Mouse (Mus musculus): Measurements from ENCODE around the gene Armh3. TPM values are rescaled to one million over a fixed set of nuclear protein-coding genes. Genes with fewer than 3 reads are reported as not detected.
"Not testable (repeated sequence)": the region's sequence is repeated elsewhere in the genome, so short reads cannot be mapped to it uniquely, and the experiment has no call there.

Gene Armh3
- total RNA-seq, 2 experiments from 2014 or later = 12.5 to 15.0 TPM

DNA sequence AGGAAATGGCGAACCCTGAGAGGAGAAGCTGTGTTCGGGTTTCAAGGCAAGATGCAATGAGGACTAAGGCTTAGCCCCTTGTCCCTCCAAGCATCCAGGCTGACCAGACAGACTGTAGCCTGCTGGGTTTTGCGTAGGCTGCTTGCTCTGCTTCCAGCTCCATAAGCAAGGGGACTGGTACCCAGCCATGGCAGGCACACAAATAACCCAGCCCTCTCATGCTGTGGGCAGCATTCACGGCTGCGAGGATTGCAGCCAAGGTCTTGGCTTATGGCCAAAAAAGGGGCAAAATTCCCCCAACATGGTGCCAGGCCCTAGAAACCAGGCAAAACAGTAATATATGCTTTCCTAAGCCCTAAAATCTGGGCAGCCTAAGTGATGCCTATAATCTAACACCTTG lies 176.5 kb downstream of the Armh3 start:
- DNase-seq = no peak

DNA sequence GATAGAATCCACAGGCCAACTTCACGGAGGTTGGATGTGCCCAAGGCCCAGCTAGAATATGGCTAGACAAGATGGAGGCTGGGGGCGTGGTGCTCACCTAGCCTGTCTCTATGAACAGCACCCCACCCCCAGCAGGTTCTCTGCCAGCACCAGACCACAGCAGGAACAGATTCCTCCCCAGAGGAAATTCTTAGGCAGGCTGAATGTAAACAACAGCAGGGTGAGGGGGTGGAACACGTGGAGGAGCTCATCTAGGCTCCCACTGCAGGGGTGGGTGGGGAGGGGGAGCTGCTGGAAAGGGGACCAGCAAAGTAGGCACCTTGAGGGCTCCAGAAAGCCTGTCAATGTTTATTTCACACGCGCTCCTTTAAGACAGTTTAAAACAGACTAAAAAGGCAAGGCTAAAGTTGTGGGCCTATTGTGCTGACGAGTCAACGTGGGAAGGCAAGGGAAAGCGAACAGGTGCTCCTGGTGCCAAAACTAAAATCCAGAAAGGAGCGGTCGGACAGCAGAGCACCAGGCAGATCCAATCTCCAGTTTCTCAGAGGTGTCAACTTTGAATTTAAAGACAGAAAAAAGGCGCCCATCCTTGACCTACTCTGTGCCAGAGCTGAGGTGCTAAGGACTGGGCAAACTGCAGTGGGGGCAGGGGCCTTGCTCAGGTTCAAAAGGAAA lies 180.3 kb downstream of the Armh3 start:
- DNase-seq = no peak

DNA sequence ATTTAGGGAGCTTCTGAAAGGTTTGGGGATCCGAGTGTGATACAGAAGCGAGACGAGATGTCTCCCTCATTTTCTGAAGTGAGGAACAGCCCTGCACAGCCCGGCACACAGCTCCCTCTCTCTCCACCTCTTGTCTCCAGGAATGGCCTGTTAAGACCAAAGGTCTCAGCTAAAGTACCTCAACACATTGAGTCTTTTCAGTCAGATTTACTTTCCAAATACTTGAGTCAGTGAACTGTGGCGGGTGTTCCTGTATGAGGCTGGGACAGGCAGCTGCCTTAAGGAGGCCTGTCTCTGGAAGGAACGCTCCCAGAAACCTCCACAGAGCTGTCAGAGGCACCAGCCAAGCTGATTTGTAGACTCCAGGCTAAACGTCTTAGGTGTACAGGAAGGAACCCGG lies 181.6 kb downstream of the Armh3 start:
- DNase-seq = no peak

DNA sequence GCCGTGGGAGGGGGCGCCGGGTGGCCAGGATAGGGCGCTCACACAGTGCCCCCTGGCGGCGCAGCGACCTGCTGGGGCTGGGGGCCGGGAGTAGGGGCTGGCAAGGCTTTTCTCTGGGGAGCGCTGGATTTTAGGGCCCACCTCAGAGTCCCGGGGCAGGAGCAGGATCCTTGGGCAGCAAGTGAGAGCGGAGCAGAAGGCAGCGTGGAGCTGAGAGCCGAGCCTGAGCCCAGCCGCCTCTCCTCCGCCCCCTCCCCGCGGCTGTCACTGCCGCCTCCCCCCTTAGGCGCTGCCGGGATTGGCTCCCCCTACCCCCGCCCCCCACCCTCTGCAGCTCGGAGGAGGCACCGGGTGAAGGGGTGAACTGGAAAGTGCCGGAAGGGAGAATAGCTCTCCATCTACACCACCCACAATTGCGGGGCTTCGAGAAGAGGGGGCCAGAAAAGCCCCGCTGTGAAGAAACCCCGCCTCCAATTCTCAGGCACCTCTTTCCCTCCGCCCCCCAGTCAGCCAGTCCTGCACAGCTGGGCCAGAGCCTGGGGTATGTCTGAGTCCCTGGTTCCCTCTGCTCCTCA lies 182.4 kb downstream of the Armh3 start, which contains the start of gene Kcnip2:
Kcnip2 (minus strand) TSS at position 231 of the 575 bp plus-strand sequence.
- peak; percentile 44 for DNase-seq

DNA sequence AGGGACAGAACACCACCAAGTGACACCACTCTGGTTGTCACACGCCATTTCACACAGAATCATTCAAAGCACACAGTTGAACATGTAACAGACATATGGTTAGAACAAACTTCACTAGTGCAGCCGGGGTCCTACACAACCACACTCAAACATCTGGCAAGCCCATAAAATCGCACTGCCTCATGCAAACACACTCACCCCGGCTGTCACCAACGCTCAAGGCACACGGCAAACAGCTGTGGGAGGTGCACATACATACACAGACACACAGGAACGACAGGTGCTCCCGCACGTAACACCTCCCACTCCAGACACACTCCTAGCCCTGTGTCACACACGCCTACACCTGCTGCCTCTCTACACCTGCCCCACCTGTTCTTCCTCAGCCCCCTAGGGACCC lies 183.1 kb downstream of the Armh3 start:
- DNase-seq = no peak

DNA sequence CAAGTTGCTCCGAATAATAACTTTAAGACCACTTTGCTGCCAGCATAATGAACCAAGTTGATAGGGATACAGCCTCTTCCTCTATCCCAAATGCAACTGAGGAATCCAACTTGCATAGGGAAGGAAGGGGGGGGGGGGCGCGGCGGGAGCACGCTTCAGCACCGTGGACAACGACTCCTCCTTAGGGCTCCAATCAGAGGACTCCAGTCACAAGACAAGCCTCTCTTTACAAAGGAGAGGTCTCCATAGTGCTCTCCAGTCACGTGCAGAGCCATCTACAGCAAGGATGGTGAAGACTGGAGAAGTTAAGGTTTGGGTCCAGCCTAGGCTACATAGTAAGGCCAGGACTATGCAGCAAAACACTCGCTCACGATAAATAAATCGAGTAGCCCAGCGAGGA lies 184.5 kb downstream of the Armh3 start:
- no peak for DNase-seq

DNA sequence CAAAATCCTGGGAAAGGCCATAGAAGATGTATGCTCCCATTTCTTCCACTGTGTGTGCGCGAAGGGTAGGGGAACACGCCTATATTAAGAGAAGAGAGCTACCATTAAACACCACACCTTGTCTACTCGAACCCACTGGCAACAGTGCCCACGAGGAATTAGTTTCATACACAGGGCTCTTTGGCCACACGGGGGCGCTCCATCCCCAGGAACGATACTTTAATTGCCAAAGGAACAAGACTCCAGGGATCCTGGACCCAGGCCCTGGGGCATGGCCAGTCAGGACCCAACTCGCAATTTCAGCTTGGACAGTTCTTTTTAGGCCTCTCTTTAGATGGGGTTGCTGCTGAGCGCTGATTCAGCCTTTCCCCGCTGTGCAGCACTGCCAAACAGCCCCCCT lies 185.0 kb downstream of the Armh3 start:
- DNase-seq = peak; percentile 90

DNA sequence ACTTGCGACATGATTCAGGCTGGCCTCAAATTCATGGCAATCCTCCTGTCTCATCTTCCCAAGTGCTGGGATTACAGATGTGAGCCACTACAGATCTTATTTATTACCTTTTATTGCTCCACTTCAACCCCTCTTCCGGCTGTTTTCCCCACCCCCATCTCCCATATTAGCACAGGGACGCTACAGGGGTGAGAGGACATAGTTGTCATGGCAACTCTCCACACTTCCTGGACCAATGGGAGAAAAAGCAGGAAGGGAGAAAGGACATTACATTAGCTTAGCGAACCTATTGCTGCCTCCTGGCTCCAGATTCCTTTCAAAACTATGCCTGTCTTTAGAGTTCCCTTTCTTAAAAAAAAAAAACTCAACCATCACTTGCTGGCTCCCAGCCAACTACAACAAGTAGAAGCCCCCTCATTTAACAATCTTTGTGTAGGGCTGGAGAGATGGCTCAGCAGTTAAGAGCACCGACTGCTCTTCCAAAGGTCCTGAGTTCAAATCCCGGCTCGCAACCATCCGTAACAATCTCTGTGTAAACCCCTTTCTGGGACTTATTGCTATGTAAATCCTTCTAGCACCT lies 185.5 kb downstream of the Armh3 start:
- no peak for DNase-seq

DNA sequence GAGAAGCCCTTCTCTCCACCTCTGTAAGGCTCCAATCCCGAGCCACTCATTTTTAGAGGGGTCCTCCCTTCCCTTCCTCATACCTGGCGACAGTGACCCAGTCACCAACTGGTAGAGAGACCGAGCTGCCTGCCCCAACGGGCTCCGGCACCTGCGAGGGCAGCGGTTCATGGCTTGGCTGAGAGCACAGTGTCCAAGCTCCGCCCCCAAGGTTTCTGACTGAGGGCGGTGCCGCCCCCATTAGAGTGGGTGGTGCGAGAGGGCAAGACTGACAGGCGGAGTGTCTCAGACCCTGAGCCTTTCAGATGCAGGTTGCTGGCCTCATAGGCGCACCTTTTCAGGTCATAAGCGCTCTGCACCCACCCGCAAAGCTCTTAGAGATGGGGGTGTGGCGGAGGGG lies 186.2 kb downstream of the Armh3 start:
- peak; percentile 34 for DNase-seq

DNA sequence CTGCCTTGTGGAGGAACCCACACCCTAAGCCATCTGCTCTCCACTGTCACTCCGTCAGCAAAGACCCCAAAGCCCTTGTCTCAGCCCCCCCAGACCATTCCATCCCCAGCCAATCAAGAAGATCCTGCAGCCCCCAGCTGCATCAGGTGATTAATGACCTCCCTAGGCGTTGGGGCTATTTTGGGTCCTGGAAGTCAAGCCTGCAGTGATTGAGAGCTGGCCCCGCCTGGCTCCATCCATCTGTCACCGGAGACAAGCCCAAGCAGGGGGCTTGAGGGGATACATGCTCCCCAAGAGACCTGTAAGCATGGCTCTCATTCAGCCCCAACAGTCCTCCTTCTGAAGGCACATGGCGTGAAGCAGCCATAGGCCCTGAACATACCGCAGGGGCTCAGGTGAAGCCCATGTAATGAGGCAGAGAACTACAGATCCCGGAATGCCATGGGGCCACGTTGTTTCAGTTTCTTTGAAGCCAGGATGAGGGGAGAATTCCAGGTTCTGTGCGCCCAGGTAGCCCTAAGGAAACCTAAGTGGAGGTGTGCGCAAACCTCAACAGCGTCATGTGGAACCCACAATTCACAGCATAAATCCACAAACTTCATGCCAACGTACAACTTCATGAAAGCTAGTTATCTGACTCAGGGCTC lies 187.1 kb downstream of the Armh3 start:
- no peak for DNase-seq

DNA sequence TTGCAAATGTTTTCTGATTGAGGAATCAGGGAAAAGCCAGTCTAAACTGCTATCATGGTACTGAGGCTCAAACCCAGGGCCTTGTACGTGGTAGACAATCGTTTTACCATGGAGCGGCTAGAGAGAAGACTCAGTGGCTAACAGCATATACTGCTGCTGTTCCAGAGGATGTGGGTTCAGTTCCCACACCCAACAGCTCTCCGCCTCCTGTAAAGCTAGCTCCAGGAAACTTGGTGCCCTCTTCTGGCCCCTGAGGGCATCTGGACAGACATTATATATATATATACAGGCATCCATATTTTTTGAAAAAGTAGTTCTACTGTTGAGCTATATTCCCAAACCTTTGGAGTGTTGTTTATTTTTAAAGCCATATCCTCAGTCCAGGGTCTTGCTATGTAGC lies 190.6 kb downstream of the Armh3 start:
- DNase-seq = no peak

DNA sequence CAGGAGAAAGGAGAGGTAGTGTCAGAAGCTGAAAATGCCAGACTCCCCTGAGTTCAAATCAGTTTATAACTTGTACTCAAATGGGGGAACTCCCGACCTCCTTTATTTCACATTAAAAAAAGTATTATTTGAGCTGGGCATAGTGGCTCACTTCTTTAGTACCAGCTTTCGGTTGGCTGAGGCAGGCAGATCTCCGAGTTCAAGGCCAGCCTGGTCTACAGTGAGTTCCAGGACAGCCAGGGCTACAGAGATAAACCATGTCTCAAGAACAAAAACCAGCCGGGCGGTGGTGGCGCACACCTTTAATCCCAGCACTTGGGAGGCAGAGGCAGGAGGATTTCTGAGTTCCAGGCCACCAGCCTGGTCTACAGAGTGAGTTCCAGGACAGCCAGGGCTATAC lies 192.5 kb downstream of the Armh3 start:
- DNase-seq = not testable (repeated sequence)

DNA sequence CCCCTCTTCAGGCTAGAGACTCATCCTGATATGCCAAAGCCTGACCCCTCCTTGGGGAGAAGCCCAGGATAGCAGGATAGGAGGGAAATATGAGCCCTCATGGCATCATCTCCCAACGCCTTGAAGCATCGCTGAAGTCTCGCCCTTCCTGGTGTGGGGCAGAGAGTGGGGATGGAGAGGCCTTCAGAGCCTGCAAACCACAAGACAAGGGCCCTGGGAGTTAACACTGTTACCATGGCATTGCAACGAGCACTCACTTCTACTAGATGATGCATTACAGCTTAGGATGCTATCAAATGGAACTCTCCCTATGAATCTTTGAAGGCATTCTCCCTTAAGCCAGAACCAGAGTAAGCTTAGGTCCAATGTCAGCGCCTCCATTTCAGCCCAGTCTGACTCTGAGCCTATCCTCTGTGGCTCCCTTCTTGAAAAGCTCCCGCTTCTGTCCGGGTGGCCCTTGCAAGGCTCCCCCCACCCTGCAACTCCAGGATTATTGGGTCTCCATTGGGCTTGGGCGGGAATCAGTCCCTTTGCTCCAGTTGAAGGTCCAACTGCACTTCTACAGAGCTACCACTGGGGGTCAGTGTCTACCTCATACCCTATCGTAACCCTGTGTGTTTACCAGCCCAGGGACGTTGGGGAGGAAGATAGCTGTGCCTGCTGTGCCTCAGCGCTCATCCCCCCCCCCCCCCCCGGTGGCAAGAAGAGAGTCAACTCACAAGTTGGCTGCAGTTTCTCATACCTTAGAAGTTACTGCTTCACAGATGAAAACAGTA lies 193.5 kb downstream of the Armh3 start:
- DNase-seq = no peak

DNA sequence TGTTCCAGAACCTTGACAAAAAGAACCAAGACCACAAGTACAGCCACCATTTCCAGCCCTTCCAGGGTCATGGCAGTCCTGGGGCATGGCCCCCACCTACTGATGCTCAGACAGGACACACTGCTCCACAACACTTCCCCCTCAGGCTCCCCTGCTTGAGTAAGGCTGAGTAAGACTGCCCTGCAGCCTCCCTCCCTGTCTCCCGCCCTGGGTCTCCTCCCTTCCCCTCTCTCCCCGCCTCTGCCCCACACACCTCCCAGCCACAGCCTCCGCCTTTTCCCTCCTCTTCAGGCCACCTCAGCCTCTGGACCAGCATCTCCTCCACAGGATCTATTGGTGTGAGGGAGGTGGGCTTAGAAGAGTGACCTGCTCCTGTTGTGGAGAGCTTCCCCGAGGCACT lies 194.9 kb downstream of the Armh3 start:
- DNase-seq = no peak

DNA sequence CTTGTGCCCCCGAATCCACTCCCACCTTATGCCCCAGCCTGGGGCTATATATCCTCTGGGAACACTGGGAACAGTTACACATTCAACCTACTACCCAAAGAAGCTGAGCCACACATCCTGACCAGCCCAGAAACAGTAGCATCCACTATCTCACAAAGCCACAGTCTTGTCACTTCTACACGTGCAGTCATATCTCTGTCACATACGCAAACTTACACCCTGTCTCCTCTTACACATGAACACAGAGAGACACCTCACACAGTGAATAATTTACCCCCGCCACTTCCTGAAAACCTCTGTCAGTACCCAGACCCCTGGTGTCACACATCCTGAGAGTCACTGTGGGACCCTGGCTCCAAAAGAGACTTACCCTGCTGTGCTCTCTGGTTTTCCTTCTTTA lies 195.6 kb downstream of the Armh3 start:
- no peak for DNase-seq

DNA sequence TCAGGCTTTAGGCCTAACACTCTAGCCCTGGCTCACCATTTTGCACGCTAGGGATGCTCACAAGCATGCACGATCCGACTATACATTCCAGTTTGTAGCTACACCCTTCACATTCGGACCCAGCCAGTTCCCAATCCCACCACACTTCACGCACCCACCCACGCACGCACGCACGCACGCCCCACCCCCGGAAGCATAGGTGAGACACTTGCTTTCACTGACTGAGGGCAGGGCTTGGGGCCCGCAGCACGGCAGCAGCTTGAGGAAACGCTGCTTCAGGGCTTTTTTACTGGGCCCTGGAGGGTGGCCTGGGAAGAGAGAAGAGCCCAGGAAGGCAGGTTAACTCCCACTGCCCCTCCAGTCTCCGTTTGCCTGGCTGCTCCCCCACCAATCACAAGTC lies 201.4 kb downstream of the Armh3 start:
- no peak for DNase-seq

DNA sequence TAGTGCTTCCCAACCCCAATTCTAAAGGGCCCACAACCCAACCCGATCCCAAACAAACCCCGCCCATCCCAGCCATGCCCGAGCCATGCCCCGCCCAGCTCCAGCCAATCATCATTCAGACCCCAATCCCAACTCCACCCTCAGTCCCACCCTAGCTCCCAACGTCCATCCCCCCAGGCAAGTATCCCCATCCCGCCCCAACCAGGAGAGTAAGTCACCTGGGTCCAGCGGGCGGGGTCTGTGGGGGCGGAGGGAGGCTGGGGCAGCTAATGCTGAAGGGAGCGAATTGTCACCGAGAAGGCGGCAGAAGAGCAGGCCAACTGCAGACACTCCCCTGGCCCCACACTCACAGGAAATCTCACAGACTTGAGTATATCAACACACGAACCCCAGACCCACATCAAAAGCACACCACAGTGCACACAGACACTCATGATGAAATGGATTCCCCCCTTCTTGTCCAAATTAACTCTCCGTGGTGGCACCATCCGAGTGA lies 202.2 kb downstream of the Armh3 start:
- DNase-seq = no peak

DNA sequence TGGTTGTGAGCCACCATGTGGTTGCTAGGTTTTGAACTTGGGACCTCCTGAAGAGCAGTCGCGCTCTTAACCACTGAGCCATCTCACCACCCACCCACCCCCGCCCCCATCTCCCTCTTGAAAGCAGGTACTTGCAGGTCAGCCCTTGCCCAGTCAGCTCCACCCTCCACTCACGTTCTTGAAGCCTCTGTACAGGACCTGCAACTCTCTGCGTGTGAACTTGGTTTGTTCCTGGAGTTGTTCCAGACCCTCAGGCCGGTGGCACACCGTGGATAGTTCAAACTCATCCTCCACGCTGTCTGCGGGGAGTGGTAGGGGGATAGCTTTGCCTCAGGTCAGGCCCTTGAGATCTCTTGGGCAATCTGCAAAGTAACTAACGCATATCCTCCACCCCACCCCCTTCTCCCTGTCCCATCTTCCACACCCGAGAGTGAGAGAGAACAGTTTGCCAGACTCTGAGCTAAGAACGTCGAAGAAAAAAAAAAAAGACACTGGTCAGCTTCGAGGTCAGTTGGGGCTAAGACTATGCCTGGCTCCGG lies 202.8 kb downstream of the Armh3 start:
- no peak for DNase-seq

DNA sequence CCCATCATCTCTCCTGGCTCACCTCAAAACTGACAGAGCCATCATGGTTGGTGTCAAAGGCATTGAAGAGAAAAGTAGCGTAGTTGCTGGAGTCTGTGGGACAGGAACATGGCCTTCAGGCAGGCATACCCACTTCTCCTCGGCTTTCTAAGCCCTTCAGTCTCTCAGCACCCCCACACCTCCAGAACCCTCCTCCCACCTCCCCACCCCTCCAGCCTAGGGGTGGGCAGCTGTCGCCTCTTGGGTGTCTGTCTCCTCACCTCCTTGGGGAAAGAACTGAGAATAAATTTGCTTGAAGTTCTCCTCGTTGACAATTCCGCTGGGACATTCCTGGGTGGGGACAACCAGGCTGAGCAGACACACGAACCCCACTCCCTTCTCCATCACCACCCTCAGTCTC lies 203.6 kb downstream of the Armh3 start:
- no peak for DNase-seq

DNA sequence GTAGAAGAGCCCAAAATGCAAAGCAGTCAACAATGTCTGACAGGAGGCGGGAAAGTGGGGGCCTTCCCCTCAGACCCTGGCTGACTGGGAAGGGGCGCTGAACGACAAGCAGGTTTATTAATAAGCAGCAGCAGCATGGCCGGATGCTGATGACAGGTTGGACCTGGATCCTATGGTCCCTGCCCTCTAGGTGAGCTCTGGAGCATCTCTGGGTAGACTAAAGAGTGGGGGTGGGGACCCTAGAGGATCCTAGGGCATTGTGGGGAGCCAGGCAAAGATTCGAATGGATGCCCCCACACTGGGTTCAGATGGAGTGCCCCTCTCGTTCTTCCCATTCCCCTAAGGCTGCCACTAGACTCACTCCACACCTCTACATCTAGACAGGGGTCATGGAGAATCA lies 205.9 kb downstream of the Armh3 start:
- DNase-seq = no peak

DNA sequence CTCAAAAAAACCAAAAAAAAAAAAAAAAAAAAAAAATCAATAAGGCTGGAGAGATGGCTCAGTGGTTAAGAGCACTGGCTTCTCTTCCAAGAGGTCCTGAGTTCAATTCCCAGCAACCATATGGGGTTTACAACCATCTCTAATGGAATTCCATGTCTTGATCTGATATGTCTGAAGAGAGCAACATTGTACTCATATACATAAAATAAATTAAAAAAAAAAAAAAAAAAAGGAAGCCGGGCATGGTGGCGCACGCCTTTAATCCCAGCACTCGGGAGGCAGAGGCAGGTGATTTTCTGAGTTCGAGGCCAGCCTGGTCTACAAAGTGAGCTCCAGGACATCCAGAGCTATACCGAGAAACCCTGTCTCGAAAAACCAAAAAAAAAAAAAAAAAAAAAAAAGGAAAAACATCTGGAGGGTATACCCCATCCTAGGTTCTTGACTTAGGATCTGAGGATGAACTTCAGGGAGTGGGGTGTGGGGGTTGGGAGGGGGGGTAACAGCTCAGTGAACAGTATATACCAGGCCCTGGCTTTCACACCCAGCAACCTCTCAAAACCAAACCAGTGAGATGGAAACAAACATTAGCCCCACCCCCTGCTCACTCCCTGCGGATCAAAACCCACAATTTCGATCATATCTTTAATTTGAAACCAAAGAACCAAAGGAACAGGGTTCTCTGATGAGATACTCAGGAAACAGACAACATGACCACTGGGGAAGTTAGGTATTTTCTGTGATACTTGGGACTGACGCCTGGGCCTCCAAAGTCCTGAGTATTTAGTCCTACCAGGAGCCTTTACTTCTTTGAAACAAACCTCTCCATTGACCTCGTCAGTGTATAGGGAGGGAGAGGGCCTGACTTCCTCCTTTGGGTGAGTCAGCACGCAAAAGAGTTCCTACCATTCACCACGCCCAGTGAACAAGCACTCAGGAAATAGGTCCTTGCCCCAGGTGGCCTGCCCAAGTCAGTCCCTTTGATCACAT lies 208.1 kb downstream of the Armh3 start:
- DNase-seq = no peak
